Mouse (Mus musculus) kidney, embryonic 16.5 days (tissue): ENCODE results near the gene Spg20. TPM values are rescaled to one million over a fixed set of nuclear protein-coding genes. Genes with fewer than 3 reads are reported as not detected.
A peak's percentile ranks its signal among the peaks of the same experiment; 100 is the strongest.

ENCODE experiments used
- ATAC-seq: fragments of 200-750 bp; cut with Nextera tagmentation; 2 replicates; pipeline ENCODE4 v1.8.0; 2017; ENCODE audit warnings: moderate TSS enrichment; ENCODE audit not compliant: low FRiP score, low TSS enrichment
- H3K27ac ChIP-seq: fragments of 300-500 bp; sonication (generic); 2 replicates; pipeline ENCODE4 v1.5.1; 2014; ENCODE audit warnings: low read length
- H3K27me3 ChIP-seq: fragments of 300-500 bp; sonication (generic); 2 replicates; pipeline ENCODE4 v1.6.1; 2014; ENCODE audit warnings: low read length, control low read depth, mixed read lengths; ENCODE audit not compliant: insufficient read depth
- H3K36me3 ChIP-seq: fragments of 300-500 bp; sonication (generic); 2 replicates; pipeline ENCODE4 v1.6.1; 2014; ENCODE audit warnings: low read length, control low read depth, mixed read lengths; ENCODE audit not compliant: insufficient read depth
- H3K4me1 ChIP-seq: fragments of 300-500 bp; sonication (generic); 2 replicates; pipeline ENCODE4 v1.6.1; 2014; ENCODE audit warnings: low read length, control low read depth, mixed read lengths; ENCODE audit not compliant: insufficient read depth
- H3K4me2 ChIP-seq: fragments of 300-500 bp; sonication (generic); replicated peaks from 2 replicates; pipeline ENCODE4 v1.6.1; 2014; ENCODE audit warnings: low read depth, low read length
- H3K4me3 ChIP-seq: fragments of 300-500 bp; sonication (generic); 2 replicates; pipeline ENCODE4 v1.5.1; 2014; ENCODE audit warnings: mild to moderate bottlenecking, low read length
- H3K9ac ChIP-seq: fragments of 300-500 bp; sonication (generic); replicated peaks from 2 replicates; pipeline ENCODE4 v1.6.1; 2014; ENCODE audit warnings: low read length
- H3K9me3 ChIP-seq: fragments of 300-500 bp; sonication (generic); 2 replicates; pipeline ENCODE4 v1.6.1; 2016; ENCODE audit warnings: low read length, control low read depth
- WGBS: fragments of 180-500 bp; shearing (Covaris S2); extraction: QIAGEN DNeasy Blood & Tissue Kit; methylation state at CpG from one replicate; pipeline ENCODE4 v1.1.7; 2014; 5-methylcytosine and 5-hydroxymethylcytosine counted together
- polyA plus RNA-seq: library from polyadenylated mRNA; unstranded; fragments of >200 nt; fragmentation: Nextera tagmentation; extraction: Ambion mirVana; gene quantifications from 2 replicates; pipeline ENCODE4 v1.2.1, GENCODE M21; 2015

Gene Spg20
- polyA plus RNA-seq, 1 experiment from 2014 or later = 45.7 TPM

DNA sequence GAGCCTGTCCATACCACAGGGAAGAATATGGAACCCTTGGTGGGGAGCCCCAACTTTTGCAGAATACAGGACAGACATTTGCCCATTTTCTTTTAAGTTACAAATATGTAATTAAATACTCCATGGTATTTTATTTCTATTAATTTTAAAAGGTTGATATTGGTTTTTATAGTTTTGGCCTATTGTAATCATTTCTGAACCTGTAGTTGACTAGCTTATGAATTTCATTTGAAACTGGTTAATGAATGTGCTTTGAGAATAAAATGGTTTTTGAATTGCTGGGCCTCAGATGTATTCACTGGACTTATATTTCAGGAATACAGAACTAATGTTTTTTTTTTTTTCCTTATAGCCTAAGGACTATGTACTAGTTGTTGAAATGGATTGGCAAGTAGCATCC is 25.1 kb downstream of the Spg20 start, which contains the start of gene Ccdc169:
TSS of gene Ccdc169 (plus strand) at position 301 of the 400 bp plus-strand sequence.
- no peak for ATAC-seq
- Histone ChIP-seq H3K9ac (no peak within 1 kb of the TSS), H3K9me3 (no peaks in the 10 kb centered on the region), H3K4me1 (no peaks in the 10 kb centered on the region), H3K36me3 (peaks cover 40% of the 10 kb centered on the region), H3K27me3 (no peaks in the 10 kb centered on the region), H3K4me2 (no peak within 1 kb of the TSS), H3K4me3 (no peak within 1 kb of the TSS), H3K27ac (no peak within 1 kb of the TSS)

DNA sequence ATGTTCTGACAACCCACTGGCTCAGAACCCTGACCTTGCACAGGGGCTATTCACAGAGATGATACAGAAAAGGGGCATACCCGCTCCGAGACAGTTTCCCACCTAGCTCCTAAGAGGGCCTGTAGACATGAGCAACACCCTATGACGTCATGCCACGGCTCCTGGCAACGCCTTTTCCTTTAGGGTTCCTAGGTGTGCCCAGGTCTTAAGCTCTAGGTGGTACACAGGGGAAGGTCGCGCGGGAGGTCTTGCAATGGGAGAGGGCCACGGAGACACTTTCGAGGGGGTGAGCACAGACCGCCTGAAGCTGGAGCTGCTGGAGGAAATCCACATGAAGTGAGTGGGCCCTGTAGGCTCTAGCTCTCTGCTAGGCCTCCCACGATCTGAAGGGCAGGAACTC is 27.9 kb downstream of the Spg20 start:
- Histone ChIP-seq H3K9me3 (no peaks in the 10 kb centered on the region), H3K4me2 (no peak overlapping the region), H3K36me3 (peaks cover 24% of the 10 kb centered on the region), H3K27me3 (no peaks in the 10 kb centered on the region), H3K4me3 (no peak overlapping the region), H3K27ac (no peak overlapping the region), H3K9ac (no peak overlapping the region), H3K4me1 (no peaks in the 10 kb centered on the region)
- 0 out of 2 replicates have a peak, but pooled peaks have one; percentile 31 for ATAC-seq
- 85% methylated on average over 12 of the region's 12 CpGs for WGBS

DNA sequence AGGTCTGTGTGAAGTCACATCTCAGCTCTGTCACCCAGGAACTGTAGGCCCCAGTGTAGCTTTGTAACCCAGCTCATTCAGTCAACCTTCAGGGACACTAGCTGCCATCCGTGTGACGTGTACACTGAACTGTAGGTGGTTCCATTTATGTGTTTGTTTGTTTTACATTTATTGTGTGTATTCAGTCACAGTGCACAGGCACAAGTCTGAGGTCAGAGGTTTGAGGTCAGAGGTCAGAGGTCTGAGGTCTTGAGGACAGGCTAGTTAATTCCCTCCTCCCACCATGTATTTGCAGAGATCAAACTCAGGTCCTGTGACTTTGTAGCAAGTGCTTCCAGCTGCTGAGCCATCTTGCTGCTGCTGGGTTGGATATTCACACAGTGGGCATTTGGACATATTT is 29.5 kb downstream of the Spg20 start:
- WGBS = 77% methylated on average over 2 of the region's 2 CpGs
- Histone ChIP-seq H3K4me3 (no peak overlapping the region), H3K36me3 (peaks cover 13% of the 10 kb centered on the region), H3K4me2 (no peak overlapping the region), H3K27ac (no peak overlapping the region), H3K9ac (no peak overlapping the region), H3K4me1 (no peaks in the 10 kb centered on the region), H3K27me3 (no peaks in the 10 kb centered on the region), H3K9me3 (no peaks in the 10 kb centered on the region)
- no peak for ATAC-seq

DNA sequence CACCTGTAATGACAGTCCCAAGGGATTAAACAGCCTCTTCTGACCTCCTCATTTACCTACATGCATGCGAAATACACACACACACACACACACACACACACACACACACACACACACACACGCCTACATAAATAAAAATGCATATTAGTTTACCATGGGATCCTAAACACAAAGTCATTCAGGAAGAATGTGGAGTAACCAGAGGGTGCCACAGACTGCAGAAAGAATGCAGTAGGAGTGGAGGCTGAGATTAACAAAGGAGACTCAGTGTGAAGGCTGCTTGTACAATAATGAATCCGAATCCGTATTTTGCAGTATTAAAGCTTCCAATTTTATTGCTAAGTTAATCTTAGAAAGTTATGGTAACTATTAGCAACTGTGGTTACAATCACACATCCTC is 33.0 kb downstream of the Spg20 start:
- Histone ChIP-seq H3K36me3 (no peaks in the 10 kb centered on the region), H3K4me3 (no peak overlapping the region), H3K4me1 (no peaks in the 10 kb centered on the region), H3K27me3 (no peaks in the 10 kb centered on the region), H3K9me3 (no peaks in the 10 kb centered on the region), H3K27ac (no peak overlapping the region), H3K9ac (no peak overlapping the region), H3K4me2 (no peak overlapping the region)
- no peak for ATAC-seq
- 85% methylated on average over 4 of the region's 4 CpGs for WGBS

DNA sequence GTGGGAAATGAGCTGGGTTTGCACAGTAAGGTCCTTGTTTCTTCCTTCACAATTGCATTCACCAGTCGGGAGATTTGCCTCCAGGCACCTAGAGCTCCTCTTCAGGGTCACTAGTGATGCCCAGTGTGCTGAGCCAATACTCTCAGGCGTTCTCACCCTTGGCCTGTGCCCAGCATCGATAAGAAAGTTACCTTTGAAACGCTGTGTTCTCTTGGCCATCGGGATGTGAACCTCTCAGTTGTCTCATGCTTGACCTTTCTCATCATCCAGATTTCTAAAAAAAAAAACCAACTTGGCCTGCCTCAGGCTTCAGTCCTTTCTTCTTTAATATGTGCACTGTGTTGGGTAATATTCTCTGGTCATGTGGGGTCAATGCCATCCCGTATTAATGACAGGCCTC is 34.5 kb downstream of the Spg20 start:
- Histone ChIP-seq H3K9me3 (no peaks in the 10 kb centered on the region), H3K4me2 (no peak overlapping the region), H3K36me3 (no peaks in the 10 kb centered on the region), H3K27me3 (no peaks in the 10 kb centered on the region), H3K9ac (no peak overlapping the region), H3K4me1 (no peaks in the 10 kb centered on the region), H3K27ac (no peak overlapping the region), H3K4me3 (no peak overlapping the region)
- WGBS = 87% methylated on average over 6 of the region's 6 CpGs
- ATAC-seq = no peak

DNA sequence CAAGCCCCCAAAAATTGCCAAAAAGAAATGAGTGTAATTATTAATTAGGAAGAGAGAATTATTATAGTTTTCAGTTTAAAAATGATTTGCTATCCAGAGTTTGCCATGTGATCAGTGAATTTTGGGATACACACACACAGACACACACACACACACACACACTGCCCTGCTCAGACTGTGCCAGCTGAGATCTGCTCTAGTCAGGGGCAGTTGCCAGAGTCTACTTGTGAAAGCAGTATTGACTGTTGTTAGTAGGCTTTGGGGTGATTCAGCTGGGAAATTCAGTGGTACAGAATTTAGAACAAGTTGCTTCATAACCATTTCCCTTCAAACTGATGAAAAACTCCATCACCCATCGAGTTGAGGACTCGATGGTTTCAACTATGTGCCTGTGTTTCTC is 35.2 kb downstream of the Spg20 start:
- H3K27ac ChIP-seq = no peak overlapping the region
- no peak for ATAC-seq
- WGBS = 92% methylated on average over 2 of the region's 2 CpGs

DNA sequence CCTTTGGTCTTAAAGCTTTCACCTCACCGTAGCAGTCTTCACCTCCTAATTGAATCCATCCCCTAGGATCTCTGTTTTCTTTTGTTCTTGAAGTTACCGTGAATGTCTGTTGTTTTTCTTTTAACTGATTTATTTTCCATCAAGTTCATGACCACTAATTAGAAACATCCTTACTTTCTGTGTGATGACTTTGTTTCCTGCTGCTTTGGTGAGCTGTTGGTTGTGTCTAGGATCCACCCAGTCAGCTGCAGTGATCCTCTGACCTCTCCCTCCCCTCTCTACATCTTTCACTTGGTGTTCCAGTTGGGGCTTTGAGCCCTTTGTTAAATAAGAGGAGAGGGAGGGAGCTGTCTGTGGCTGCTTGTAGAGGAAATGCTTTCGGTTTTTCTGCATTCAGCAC is 36.2 kb downstream of the Spg20 start:
- Histone ChIP-seq H3K27me3 (no peaks in the 10 kb centered on the region), H3K9me3 (no peaks in the 10 kb centered on the region), H3K4me1 (no peaks in the 10 kb centered on the region), H3K9ac (no peak overlapping the region), H3K36me3 (no peaks in the 10 kb centered on the region), H3K4me3 (no peak overlapping the region), H3K27ac (no peak overlapping the region), H3K4me2 (no peak overlapping the region)
- WGBS = 19% methylated on average over 3 of the region's 3 CpGs
- ATAC-seq = no peak

More for the DNA sequence above, 35.2 kb downstream of the Spg20 start:
- Histone ChIP-seq H3K4me3 (no peak overlapping the region), H3K36me3 (no peaks in the 10 kb centered on the region), H3K4me2 (no peak overlapping the region), H3K9ac (no peak overlapping the region), H3K9me3 (no peaks in the 10 kb centered on the region), H3K27me3 (no peaks in the 10 kb centered on the region), H3K4me1 (no peaks in the 10 kb centered on the region)

DNA sequence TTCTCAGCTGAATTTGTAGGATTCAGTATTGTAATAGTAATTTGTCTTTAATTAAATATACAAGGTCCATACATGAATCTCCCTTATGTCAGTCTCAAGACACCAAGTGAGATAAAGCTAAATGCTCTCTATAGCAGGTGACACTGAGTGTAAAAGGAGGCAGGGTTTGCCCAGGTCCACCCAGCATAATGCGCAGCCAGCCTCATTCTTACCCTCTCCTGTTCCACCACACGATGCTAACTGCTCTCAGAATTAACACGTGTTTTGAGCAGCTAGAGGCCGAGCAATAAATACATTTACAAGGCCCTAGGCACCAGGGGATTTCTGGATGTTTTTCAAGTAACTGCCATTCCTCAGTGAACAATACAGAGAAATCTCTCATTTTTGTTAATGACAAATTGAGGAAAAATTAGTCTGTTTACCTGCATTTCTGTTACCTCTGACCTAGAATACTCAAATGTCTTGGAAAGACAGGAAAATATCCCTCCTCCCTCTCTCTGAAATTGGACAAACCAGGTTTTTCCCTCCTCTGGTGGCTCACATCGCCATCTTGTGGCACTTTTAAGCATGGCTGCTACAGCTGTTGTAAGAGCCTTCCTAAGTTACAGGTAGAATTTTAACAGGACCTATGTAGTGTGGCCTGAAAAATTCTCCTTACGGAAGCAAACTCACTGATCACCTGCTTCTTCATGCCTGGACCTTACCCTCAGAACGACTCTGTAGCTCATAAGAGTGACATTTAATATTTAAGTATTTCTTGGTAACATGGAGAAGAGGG is 39.9 kb downstream of the Spg20 start:
- 35% methylated on average over 7 of the region's 7 CpGs for WGBS
- no peaks in the 10 kb centered on the region for H3K4me1 ChIP-seq
- H3K4me2 ChIP-seq = no peak overlapping the region
- H3K27ac ChIP-seq = no peak overlapping the region
- no peak overlapping the region for H3K4me3 ChIP-seq
- no peak overlapping the region for H3K9ac ChIP-seq
- no peaks in the 10 kb centered on the region for H3K36me3 ChIP-seq
- no peaks in the 10 kb centered on the region for H3K27me3 ChIP-seq
- ATAC-seq = no peak
- H3K9me3 ChIP-seq = no peaks in the 10 kb centered on the region

DNA sequence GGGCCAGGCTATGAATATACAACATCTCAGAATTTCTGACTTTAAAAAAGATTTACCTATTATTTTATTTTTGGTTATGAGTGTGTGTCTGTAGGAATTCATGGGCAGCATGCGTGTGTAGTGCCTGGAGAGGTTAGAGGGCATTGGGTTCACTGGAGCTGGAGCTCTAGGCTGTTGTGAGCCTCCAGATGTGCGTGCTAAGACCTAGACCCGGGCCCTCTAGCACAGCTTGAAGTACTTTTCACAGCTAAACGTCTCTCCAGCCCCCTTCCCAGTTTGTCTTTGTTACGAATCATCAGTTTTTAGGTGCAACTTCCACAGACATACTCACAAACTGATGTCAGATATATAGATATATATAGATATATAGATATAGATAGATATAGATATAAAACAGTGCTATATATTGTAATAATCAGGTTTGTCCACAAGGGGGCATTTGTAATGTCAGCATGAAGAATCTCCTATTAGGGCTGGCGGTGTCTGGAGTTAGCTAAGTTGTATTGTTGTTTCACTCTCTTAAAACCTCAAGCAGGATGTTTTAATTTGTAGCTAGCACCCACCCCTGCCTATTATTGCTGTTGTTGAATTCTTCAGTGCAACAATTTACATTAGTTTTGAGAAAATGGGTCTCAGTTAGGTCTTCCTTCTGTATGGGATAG is 40.9 kb downstream of the Spg20 start:
- Histone ChIP-seq H3K9ac (no peak overlapping the region), H3K4me1 (no peaks in the 10 kb centered on the region), H3K27me3 (no peaks in the 10 kb centered on the region), H3K9me3 (no peaks in the 10 kb centered on the region), H3K27ac (no peak overlapping the region), H3K36me3 (no peaks in the 10 kb centered on the region), H3K4me2 (no peak overlapping the region), H3K4me3 (no peak overlapping the region)
- 63% methylated on average over 6 of the region's 6 CpGs for WGBS
- ATAC-seq = 0 out of 2 replicates have a peak, but pooled peaks have one; percentile 58

DNA sequence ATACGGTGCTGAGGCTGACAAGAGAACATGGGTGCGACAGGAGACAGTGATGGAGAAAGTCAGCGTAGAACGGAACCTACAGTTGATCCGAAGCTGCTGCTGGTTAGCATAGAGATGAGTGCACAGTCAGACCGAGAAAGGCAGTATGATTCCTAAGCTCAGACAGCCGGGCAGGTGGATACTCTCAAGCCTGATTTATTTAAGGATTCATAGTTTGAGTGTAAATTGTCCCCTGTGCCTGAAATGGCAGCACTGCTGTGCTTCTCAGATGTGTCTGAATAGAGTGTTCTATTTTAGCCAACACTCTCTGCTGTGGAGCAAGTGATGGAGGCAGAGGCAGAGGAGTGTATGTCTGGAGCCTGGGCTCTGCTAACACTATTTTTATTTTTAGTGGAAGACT is 42.3 kb downstream of the Spg20 start:
- H3K9ac ChIP-seq = no peak overlapping the region
- no peak overlapping the region for H3K27ac ChIP-seq
- no peak for ATAC-seq
- H3K27me3 ChIP-seq = no peaks in the 10 kb centered on the region
- no peak overlapping the region for H3K4me3 ChIP-seq
- H3K4me2 ChIP-seq = no peak overlapping the region
- no peaks in the 10 kb centered on the region for H3K9me3 ChIP-seq
- H3K36me3 ChIP-seq = no peaks in the 10 kb centered on the region
- WGBS = 88% methylated on average over 7 of the region's 7 CpGs
- H3K4me1 ChIP-seq = no peaks in the 10 kb centered on the region
